Mouse (Mus musculus): ENCODE measurements at regions not wholly inside any gene's neighbourhood (a gene's known extent, or its start where the extent isn't known, plus 50 kb on each side); places are given as distances from the start of the nearest gene placed in this dataset.
"Not testable (repeated sequence)": the region's sequence is repeated elsewhere in the genome, so short reads cannot be mapped to it uniquely, and the experiment has no call there.

DNA sequence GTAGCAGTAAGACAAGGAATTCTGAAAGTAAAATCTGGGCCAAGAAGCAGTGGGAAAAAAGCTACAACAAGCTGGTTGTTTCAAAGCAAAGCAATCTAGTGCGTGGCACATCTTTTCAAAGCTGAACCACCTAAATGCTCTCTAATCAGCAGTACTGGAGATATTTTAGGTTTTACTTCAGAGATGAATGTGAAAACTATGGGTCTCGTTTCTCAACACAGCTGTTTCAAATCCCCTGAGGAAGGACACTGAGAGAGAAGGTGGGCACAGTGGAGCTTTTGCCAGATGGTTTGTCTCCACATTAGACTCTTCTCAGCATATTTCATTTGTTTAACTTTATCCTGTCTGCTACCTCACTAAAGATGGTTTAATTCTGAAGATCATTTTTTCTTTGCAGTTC is 183.8 kb upstream of the Gria3 start:
- DNase-seq (ENCODE audit: low read depth, low spot score): peak; percentile 24

DNA sequence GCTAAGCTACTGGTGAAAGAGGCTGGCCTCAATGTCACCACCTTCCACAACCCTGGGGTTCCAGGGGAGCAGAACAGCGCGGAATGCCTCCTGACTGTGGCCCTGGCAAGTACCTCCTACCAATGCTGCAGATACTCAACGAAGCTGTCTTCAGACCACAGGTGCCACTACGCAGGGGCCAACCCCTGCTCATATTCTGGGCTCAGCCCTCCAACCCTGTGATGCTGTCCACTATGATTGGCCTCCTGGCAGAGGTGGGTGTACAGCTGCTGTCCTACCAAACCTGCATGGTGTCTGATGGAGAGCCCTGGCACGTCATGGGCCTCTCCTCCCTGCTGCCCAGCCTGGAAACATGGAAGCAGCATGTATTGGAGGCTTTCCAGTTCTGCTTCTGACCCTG is 150.9 kb upstream of the Gria3 start:
- DNase-seq (ENCODE audit: low read depth, low spot score): not testable (repeated sequence)

DNA sequence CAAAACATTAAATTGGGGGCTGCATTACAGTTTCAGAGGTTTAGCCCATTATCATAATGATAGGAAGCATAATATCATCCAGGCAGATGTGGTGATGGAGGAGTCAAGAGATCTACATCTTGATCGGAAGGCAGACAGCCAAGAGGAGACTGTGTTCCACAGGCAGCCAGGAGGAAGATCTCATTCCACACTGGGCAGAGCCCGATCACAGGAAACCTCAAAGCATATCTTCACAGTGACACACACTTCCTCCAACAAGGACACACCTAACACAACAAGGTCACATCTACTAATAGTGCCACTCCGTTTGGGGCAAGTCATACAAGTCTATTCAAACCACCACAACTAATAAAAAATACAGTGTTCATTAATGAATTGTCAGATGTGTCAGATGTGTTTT is 147.7 kb upstream of the Gria3 start:
- no peak for DNase-seq (ENCODE audit: low read depth, low spot score)

DNA sequence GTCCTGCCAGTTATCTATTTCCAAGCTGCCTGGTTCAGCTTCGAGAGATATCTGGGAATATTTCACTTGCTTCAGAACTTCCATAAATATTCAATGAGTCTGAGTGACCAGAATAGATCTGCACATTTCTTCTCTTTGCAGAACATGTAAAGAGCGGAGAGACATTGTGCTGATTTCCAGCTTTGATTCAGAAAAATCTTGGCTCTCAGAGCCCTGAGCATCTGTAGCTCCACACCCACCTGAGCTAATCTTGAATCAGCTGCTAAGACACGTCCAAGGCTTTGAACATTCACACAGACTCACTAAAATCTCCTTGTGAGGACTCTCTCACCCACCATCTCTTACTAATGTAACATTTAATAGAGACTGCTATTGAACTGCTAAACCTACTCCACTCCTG is 146.0 kb upstream of the Gria3 start:
- peak; percentile 89 for DNase-seq (ENCODE audit: low read depth, low spot score)

DNA sequence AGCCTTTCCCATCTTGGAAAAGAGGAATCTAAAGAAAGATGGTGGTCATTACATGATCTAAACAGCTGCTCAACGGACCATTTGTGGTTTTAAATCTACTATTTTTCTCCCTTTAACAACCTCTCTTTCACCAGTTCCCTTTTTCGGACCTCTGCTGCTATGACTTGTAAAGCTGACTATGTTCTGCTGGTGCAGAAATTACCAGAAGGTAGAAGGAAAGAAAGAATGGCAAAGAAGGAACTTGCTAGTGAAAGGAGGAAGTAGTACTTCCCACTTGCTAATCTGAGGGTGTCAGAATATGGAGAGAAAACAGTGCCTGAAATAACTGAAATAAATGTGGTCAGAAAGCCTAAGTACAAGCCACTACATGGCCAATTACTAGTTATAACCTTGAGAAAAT is 109.6 kb upstream of the Gria3 start:
- no peak for DNase-seq (ENCODE audit: low read depth, low spot score)

DNA sequence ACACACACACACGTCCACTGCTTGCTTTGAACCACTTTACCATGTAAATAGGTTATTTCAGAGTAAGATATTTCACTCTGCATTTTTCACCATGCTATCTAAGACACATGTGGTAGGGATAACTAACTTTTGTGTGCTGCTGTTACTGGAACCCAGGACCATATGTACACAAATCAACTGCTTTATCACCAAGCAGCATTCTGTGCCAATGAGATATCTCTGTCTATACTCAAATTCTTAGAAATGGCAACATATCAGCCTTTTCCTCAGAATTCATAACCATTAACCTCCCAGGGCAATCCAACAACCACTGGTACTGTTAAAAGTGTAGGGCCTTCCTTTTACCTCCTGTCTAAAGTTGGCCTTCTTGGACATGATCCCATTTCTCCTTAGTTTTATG is 84.2 kb upstream of the Gria3 start:
- DNase-seq (ENCODE audit: low read depth, low spot score): no peak

DNA sequence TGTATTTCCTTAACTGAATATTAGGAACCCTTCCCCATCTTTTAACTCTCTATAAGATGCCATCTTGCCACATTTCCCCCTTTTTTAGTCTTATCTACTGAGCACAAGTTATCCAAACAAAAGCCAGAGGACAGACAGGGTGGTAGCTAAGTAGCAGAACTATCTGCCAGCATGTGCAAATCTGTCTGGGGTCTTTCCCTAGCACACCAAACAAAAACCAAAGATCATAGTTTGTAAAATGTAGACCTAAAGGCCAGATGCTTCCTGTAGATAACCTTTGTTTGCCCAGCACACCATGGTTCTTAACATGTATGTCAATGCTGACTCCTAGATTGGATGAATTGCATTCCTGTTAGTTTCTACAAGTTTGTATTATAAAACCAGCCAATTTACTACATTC is 82.9 kb upstream of the Gria3 start:
- no peak for DNase-seq (ENCODE audit: low read depth, low spot score)

DNA sequence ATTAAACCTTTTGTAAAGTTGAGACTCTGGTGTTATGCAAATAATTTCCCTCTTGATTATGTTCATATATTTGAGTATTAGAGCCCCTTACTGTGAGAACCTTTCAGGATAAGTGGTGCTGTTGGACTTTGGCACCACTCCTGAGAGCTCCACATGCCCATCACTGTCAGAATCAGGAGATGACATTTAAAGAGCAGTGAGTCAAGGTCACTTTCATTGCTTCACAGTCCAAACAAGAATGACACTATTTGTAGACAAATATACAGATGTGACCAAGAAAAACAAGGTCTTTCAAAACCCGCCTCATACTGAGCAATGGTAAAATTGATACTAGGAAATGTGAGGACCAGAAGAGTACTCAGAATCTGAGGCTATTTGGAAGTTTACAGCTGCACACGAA is 80.8 kb upstream of the Gria3 start:
- DNase-seq (ENCODE audit: low read depth, low spot score): no peak
